In genomic region chr15:99029619-99030584, GRCm38 (mm10) we compare ENCODE assay signal across 8 mouse cellular contexts. TPM values are rescaled to one million over a fixed set of nuclear protein-coding genes. Genes with fewer than 3 reads are reported as not detected.
DNase-seq lines count a peak whose midpoint lies in the region; ATAC-seq and TF ChIP-seq lines count a peak whose summit lies in the region.

Gene Tuba1c, plus strand, starts transcription at chr15:99029891.

- peaks cover 29% of the 10 kb centered on the region for H3K36me3 ChIP-seq in E14TG2a.4 (ENCODE audit: insufficient read depth, low read length)
- H3K36me3 ChIP-seq in forebrain, embryonic 14.5 days (ENCODE audit: control insufficient read depth, insufficient read depth, low read length): peaks cover 3% of the 10 kb centered on the region; the same call in 1 of the 2 replicates
- H3K36me3 ChIP-seq in hindbrain, embryonic 10.5 days: peaks cover 12% of the 10 kb centered on the region

- whole genome bisulfite sequencing in forebrain, embryonic 14.5 days: under 1% methylated on average over 52 of the region's 52 CpGs
- WGBS in hindbrain, embryonic 10.5 days: under 1% methylated on average over 52 of the region's 52 CpGs

- no peak within 1 kb of the TSS for H3K27ac ChIP-seq in forebrain, embryonic 14.5 days (ENCODE audit: low read depth, low read length)
- H3K27ac ChIP-seq in hindbrain, embryonic 10.5 days: peak within 1 kb of the TSS; percentile 90

- TF ChIP-seq CTCF in E14TG2a.4 (conservative IDR thresholded peaks at IDR 0.05; ENCODE audit: low read length): no peak

- H3K4me1 ChIP-seq in E14TG2a.4 (replicated peaks; ENCODE audit: low read depth, low read length): peaks cover 48% of the 10 kb centered on the region
- H3K4me1 ChIP-seq in forebrain, embryonic 14.5 days (ENCODE audit: control insufficient read depth, insufficient read depth, low read length): peaks cover 19% of the 10 kb centered on the region
- H3K4me1 ChIP-seq in hindbrain, embryonic 10.5 days (replicated peaks): peaks cover 45% of the 10 kb centered on the region

- no peaks in the 10 kb centered on the region for H3K9me3 ChIP-seq in E14TG2a.4 (ENCODE audit: low read length)
- H3K9me3 ChIP-seq in forebrain, embryonic 14.5 days (replicated peaks; ENCODE audit: control insufficient read depth, low read length): no peaks in the 10 kb centered on the region
- no peaks in the 10 kb centered on the region for H3K9me3 ChIP-seq in hindbrain, embryonic 10.5 days

- peak within 1 kb of the TSS; percentile 73 for H3K4me2 ChIP-seq in forebrain, embryonic 14.5 days (ENCODE audit: low read length)

- peak; percentile 97 to 98 for DNase-seq in adrenal gland, postnatal 36 days
- peak; percentile 77 for DNase-seq in forebrain, embryonic 14.5 days (ENCODE audit: low spot score)
- peak; percentile 91 for DNase-seq in hindbrain, embryonic 10.5 days (ENCODE audit: low spot score)
- peak; percentile 41 to 44 for DNase-seq in layer of hippocampus, postnatal 10 days (ENCODE audit: low spot score in 2 of 2)
- peak; percentile 97 for DNase-seq in lung, postnatal 25 days (ENCODE audit: low spot score)
- DNase-seq in retina, embryonic 14.5 days (ENCODE audit: low spot score): peak; percentile 84
- peak; percentile 93 to 96 for DNase-seq in urinary bladder, postnatal 36 days (ENCODE audit: low spot score in 2 of 2)

- peak within 1 kb of the TSS; percentile 97 for H3K4me3 ChIP-seq in E14TG2a.4 (replicated peaks; ENCODE audit: low read length)
- H3K4me3 ChIP-seq in forebrain, embryonic 14.5 days (ENCODE audit: low read depth, low read length): peak within 1 kb of the TSS; percentile 45
- H3K4me3 ChIP-seq in hindbrain, embryonic 10.5 days: peak within 1 kb of the TSS; percentile 64

- ATAC-seq in forebrain, embryonic 14.5 days: peak; percentile 90

- no peaks in the 10 kb centered on the region for H3K27me3 ChIP-seq in E14TG2a.4 (ENCODE audit: insufficient read depth, low read length)
- H3K27me3 ChIP-seq in forebrain, embryonic 14.5 days (replicated peaks; ENCODE audit: control insufficient read depth, insufficient read depth, low read length): no peaks in the 10 kb centered on the region
- peaks cover 10% of the 10 kb centered on the region for H3K27me3 ChIP-seq in hindbrain, embryonic 10.5 days (ENCODE audit: insufficient read depth, poor library complexity, severe bottlenecking)

- peak within 1 kb of the TSS; percentile 56 for H3K9ac ChIP-seq in forebrain, embryonic 14.5 days (ENCODE audit: low read length)

RNA-seq across cellular contexts. Expression of gene Tuba1c, which starts in this region (rescaled TPM):
- 100 to 1,000 TPM; 272 to 276 TPM for total RNA-seq in adrenal gland, postnatal 36 days (2021)
- polyA plus RNA-seq in forebrain, embryonic 14.5 days (2014; fragmentation: Nextera tagmentation; extraction: Ambion mirVana): 56.7 and 93.1 TPM in 2 replicates
- polyA plus RNA-seq in hindbrain, embryonic 10.5 days (2016; fragmentation: Nextera tagmentation; extraction: Ambion mirVana): 111 and 135 TPM in 2 replicates
- total RNA-seq in layer of hippocampus, postnatal 10 days (2021): 100 to 1,000 TPM; 234 TPM

Comparison
In these comparisons a context has a peak if more than half of its experiments do, and no peak if none do; other contexts are left out.
1. H3K4me3 ChIP-seq: peak in every context shown above with its lines; median percentile 97 in E14TG2a.4; 64 in hindbrain, embryonic 10.5 days; 45 in forebrain, embryonic 14.5 days.
2. DNase-seq: peak in every context shown above with its lines; median percentile 98 in adrenal gland, postnatal 36 days; 97 in lung, postnatal 25 days; 94 in urinary bladder, postnatal 36 days; 91 in hindbrain, embryonic 10.5 days; 84 in retina, embryonic 14.5 days; 77 in forebrain, embryonic 14.5 days; 42 in layer of hippocampus, postnatal 10 days.